Mouse (Mus musculus): ENCODE results near the gene Gm40193. TPM values are rescaled to one million over a fixed set of nuclear protein-coding genes. Genes with fewer than 3 reads are reported as not detected.
"Not testable (repeated sequence)": the region's sequence is repeated elsewhere in the genome, so short reads cannot be mapped to it uniquely, and the experiment has no call there.

Gene Gm40193
- total and polyA plus RNA-seq, 2 experiments from 2014 or later: not detected

GRCm38 (mm10) chr11:70539877-70540587 lies 7.3 kb upstream of the Gm40193 start, which contains the start of gene Pld2:
Gene Pld2 (plus strand): TSS chr11:70540064.
- WGBS: under 1% methylated on average over 50 of the region's 65 CpGs
- peak; percentile 71 for TF ChIP-seq CTCF (IDR thresholded peaks at IDR 0.05)
- Histone ChIP-seq H3K4me3 (ENCODE audit: low read depth, low read length) (peak within 1 kb of the TSS; percentile 68), H3K36me3 (ENCODE audit: insufficient read depth, low read length) (no peaks in the 10 kb centered on the region), H3K27ac (ENCODE audit: low read depth, low read length) (peak within 1 kb of the TSS; percentile 67), H3K4me2 (ENCODE audit: low read depth, low read length, poor library complexity, severe bottlenecking) (peak within 1 kb of the TSS; percentile 78), H3K27me3 (ENCODE audit: insufficient read depth, low read length) (no peaks in the 10 kb centered on the region), H3K4me1 (ENCODE audit: insufficient read depth, low read length) (no peaks in the 10 kb centered on the region), H3K9me3 (ENCODE audit: low read length) (no peaks in the 10 kb centered on the region), H3K9ac (replicated peaks; ENCODE audit: low read length, poor library complexity, severe bottlenecking) (peak within 1 kb of the TSS; percentile 78)
- ATAC-seq (ENCODE audit: low FRiP score): peak; percentile 93
- DNase-seq (ENCODE audit: low spot score): peak; percentile 92

DNA sequence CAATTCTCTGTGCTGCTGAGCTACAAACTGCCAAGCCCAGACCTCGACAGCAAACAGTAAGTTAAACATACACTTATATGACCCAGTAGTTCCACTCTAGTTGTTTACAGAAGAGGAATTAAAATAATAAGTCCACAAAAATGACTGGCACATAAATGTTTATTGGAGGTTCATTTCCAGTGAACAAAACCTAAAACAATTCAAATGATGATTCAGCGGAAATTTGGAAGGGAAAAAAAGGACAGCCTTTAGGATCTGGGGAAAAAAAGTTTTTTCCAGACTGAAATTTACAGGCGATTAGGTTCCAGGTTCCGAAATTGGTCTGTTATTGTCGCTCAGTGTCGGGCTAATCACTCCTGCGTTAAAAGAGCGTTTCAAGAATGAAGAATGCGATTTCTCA lies 6.7 kb upstream of the Gm40193 start:
- TF ChIP-seq CTCF (IDR thresholded peaks at IDR 0.05): no peak
- DNase-seq (ENCODE audit: low spot score) (no peak), ATAC-seq (ENCODE audit: low FRiP score) (no peak)
- Histone ChIP-seq H3K4me2 (ENCODE audit: low read depth, low read length, poor library complexity, severe bottlenecking) (peak overlapping the region; percentile 78), H3K4me1 (ENCODE audit: insufficient read depth, low read length) (no peaks in the 10 kb centered on the region), H3K4me3 (ENCODE audit: low read depth, low read length) (peak overlapping the region; percentile 68), H3K9me3 (ENCODE audit: low read length) (no peaks in the 10 kb centered on the region), H3K27me3 (ENCODE audit: insufficient read depth, low read length) (no peaks in the 10 kb centered on the region), H3K27ac (ENCODE audit: low read depth, low read length) (no peak overlapping the region), H3K36me3 (ENCODE audit: insufficient read depth, low read length) (no peaks in the 10 kb centered on the region), H3K9ac (replicated peaks; ENCODE audit: low read length, poor library complexity, severe bottlenecking) (peak overlapping the region; percentile 78)
- 18% methylated on average over 9 of the region's 9 CpGs for WGBS

- DNase-seq (ENCODE audit: low spot score); H3K4me3 ChIP-seq (ENCODE audit: low read depth, low read length); ATAC-seq (ENCODE audit: low FRiP score); H3K27ac ChIP-seq (ENCODE audit: low read depth, low read length); H3K27me3 ChIP-seq (ENCODE audit: insufficient read depth, low read length); H3K9me3 ChIP-seq (ENCODE audit: low read length); H3K9ac ChIP-seq (replicated peaks; ENCODE audit: low read length, poor library complexity, severe bottlenecking); H3K4me1 ChIP-seq (ENCODE audit: insufficient read depth, low read length); H3K4me2 ChIP-seq (ENCODE audit: low read depth, low read length, poor library complexity, severe bottlenecking): not testable (repeated sequence)
- peaks cover 22% of the 10 kb centered on the region for H3K36me3 ChIP-seq (ENCODE audit: insufficient read depth, low read length)
- TF ChIP-seq CTCF (IDR thresholded peaks at IDR 0.05): peak; percentile 4; the same call in 1 of the 2 replicates
- WGBS: 78% methylated on average over 2 of the region's 2 CpGs
Observed at GRCm38 (mm10) chr11:70531065-70531464, 1.7 kb downstream of the Gm40193 start.

DNA sequence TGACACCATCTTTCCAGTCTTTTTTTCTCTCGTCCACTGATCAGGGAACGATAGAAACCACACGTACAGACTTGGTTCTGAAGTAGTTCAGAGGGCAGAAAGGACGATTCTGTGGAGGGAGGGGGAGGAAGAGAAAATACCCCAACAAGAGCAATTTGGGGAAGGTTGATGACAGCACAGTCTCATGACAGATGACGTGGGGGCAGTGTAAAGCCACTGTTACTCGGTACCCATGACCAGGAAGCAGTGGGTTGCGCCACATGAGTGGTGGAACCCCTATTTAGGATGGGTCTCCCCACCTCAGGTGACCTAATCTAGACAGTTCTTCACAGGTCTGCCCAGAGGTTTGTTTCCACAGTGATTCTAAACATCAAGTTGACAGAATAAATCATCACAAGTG lies 4.1 kb downstream of the Gm40193 start:
- Histone ChIP-seq H3K27ac (ENCODE audit: low read depth, low read length) (no peak overlapping the region), H3K4me3 (ENCODE audit: low read depth, low read length) (no peak overlapping the region), H3K4me1 (ENCODE audit: insufficient read depth, low read length) (0 out of 2 replicates have a peak, but pooled peaks cover 4% of the 10 kb centered on the region), H3K27me3 (ENCODE audit: insufficient read depth, low read length) (no peaks in the 10 kb centered on the region), H3K9ac (replicated peaks; ENCODE audit: low read length, poor library complexity, severe bottlenecking) (no peak overlapping the region), H3K36me3 (ENCODE audit: insufficient read depth, low read length) (peaks cover 22% of the 10 kb centered on the region), H3K4me2 (ENCODE audit: low read depth, low read length, poor library complexity, severe bottlenecking) (no peak overlapping the region), H3K9me3 (ENCODE audit: low read length) (no peaks in the 10 kb centered on the region)
- no peak for DNase-seq (ENCODE audit: low spot score)
- no peak for TF ChIP-seq CTCF (IDR thresholded peaks at IDR 0.05)
- WGBS: 93% methylated on average over 7 of the region's 7 CpGs
- ATAC-seq (ENCODE audit: low FRiP score): no peak

GRCm38 (mm10) chr11:70526211-70526610 lies 6.5 kb downstream of the Gm40193 start:
- Histone ChIP-seq H3K36me3 (ENCODE audit: insufficient read depth, low read length) (peaks cover 22% of the 10 kb centered on the region), H3K27me3 (ENCODE audit: insufficient read depth, low read length) (no peaks in the 10 kb centered on the region), H3K4me2 (ENCODE audit: low read depth, low read length, poor library complexity, severe bottlenecking) (peak overlapping the region; percentile 69), H3K9me3 (ENCODE audit: low read length) (no peaks in the 10 kb centered on the region), H3K27ac (ENCODE audit: low read depth, low read length) (no peak overlapping the region), H3K9ac (replicated peaks; ENCODE audit: low read length, poor library complexity, severe bottlenecking) (peak overlapping the region; percentile 80; the same call in 1 of the 2 replicates), H3K4me1 (ENCODE audit: insufficient read depth, low read length) (0 out of 2 replicates have a peak, but pooled peaks cover 4% of the 10 kb centered on the region), H3K4me3 (ENCODE audit: low read depth, low read length) (peak overlapping the region; percentile 62)
- ATAC-seq (ENCODE audit: low FRiP score): no peak
- TF ChIP-seq CTCF (IDR thresholded peaks at IDR 0.05): no peak
- 89% methylated on average over 12 of the region's 12 CpGs for WGBS
- DNase-seq (ENCODE audit: low spot score): no peak

GRCm38 (mm10) chr11:70525726-70526125 lies 7.0 kb downstream of the Gm40193 start:
- H3K4me1 ChIP-seq (ENCODE audit: insufficient read depth, low read length): 0 out of 2 replicates have a peak, but pooled peaks cover 4% of the 10 kb centered on the region
- H3K27me3 ChIP-seq (ENCODE audit: insufficient read depth, low read length): no peaks in the 10 kb centered on the region
- H3K4me2 ChIP-seq (ENCODE audit: low read depth, low read length, poor library complexity, severe bottlenecking): peak overlapping the region; percentile 69
- DNase-seq (ENCODE audit: low spot score) (no peak), ATAC-seq (ENCODE audit: low FRiP score) (peak; percentile 50; the same call in 1 of the 2 replicates)
- WGBS: 1% methylated on average over 12 of the region's 12 CpGs
- peaks cover 22% of the 10 kb centered on the region for H3K36me3 ChIP-seq (ENCODE audit: insufficient read depth, low read length)
- no peak for TF ChIP-seq CTCF (IDR thresholded peaks at IDR 0.05)
- H3K27ac ChIP-seq (ENCODE audit: low read depth, low read length): peak overlapping the region; percentile 69
- H3K9ac ChIP-seq (replicated peaks; ENCODE audit: low read length, poor library complexity, severe bottlenecking): peak overlapping the region; percentile 80
- H3K4me3 ChIP-seq (ENCODE audit: low read depth, low read length): peak overlapping the region; percentile 62
- no peaks in the 10 kb centered on the region for H3K9me3 ChIP-seq (ENCODE audit: low read length)

All from midbrain, postnatal 0 days (tissue).